ENCODE assay signal across 7 mouse cellular contexts in the genomic region with DNA sequence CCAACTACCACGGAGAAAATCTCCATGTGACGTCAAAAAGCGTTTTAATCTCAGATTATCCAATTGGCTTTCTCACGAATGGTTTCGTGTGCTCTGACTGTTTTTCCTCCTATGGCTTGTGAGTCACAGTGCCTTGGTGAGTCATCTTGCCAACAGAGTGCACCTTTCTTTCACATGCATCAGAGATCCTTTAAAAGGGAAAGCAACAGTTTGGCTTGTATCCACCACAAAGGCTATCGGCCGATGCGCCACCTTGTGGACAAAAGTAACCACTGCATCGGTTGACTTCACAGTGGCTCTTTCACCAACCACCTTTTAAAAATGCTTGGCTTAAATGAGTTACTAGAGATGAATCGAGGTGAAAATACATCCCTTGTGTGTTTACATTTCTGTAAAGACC.
DNase-seq lines count a peak whose midpoint lies in the region; ATAC-seq and TF ChIP-seq lines count a peak whose summit lies in the region.

No protein-coding gene starts in this region.

- H3K27me3 ChIP-seq in G1E (ENCODE audit: insufficient read depth, low read length): 0 out of 2 replicates have a peak, but pooled peaks cover 3% of the 10 kb centered on the region
- H3K27me3 ChIP-seq in heart, embryonic 13.5 days (replicated peaks): no peaks in the 10 kb centered on the region

- no peak overlapping the region for H3K27ac ChIP-seq in heart, embryonic 13.5 days (replicated peaks)
- peak overlapping the region; percentile 20; the same call in 1 of the 2 replicates for H3K27ac ChIP-seq in layer of hippocampus, adult 2 months

- H3K36me3 ChIP-seq in G1E (replicated peaks): no peaks in the 10 kb centered on the region
- no peaks in the 10 kb centered on the region for H3K36me3 ChIP-seq in heart, embryonic 13.5 days

- WGBS in heart, embryonic 13.5 days: 25% methylated on average over 10 of the region's 10 CpGs

- peak; percentile 4 for DNase-seq in G1E (ENCODE audit: low spot score)
- peak; percentile 76 for DNase-seq in adrenal gland, postnatal 25 days
- DNase-seq in embryo, embryonic 9.5 days (ENCODE audit: extremely low spot score): peak; percentile 68
- peak; percentile 63 to 72 for DNase-seq in layer of hippocampus, adult 2 months (ENCODE audit: low spot score in 2 of 2)
- DNase-seq in lung, postnatal 25 days (ENCODE audit: low spot score): peak; percentile 47
- DNase-seq in right cerebral cortex, postnatal 10 days (ENCODE audit: low spot score in 2 of 2): peak; percentile 74 to 81

- TF ChIP-seq CTCF in G1E (IDR thresholded peaks at IDR 0.05; ENCODE audit: low read depth, low read length): peak; percentile 76
- peak; percentile 96 for TF ChIP-seq CTCF in layer of hippocampus, adult 2 months (conservative IDR thresholded peaks at IDR 0.05)

- no peak overlapping the region for H3K9ac ChIP-seq in heart, embryonic 13.5 days

- H3K4me2 ChIP-seq in heart, embryonic 13.5 days: peak overlapping the region; percentile 43

- H3K9me3 ChIP-seq in G1E (replicated peaks): no peaks in the 10 kb centered on the region
- no peaks in the 10 kb centered on the region for H3K9me3 ChIP-seq in heart, embryonic 13.5 days

- H3K4me1 ChIP-seq in G1E (ENCODE audit: insufficient read depth, low read depth, low read length): no peaks in the 10 kb centered on the region
- peaks cover 53% of the 10 kb centered on the region for H3K4me1 ChIP-seq in heart, embryonic 13.5 days

- no peak for ATAC-seq in G1E (ENCODE audit: extremely low read depth, insufficient number of reproducible peaks, low FRiP score, poor library complexity, severe bottlenecking)
- ATAC-seq in heart, embryonic 13.5 days (ENCODE audit: extremely low read depth, insufficient number of reproducible peaks, low FRiP score, low TSS enrichment): no peak

- H3K4me3 ChIP-seq in G1E (ENCODE audit: low read depth, low read length): no peak overlapping the region
- H3K4me3 ChIP-seq in heart, embryonic 13.5 days: no peak overlapping the region
- H3K4me3 ChIP-seq in layer of hippocampus, adult 2 months: peak overlapping the region; percentile 43

Comparison
In these comparisons a context has a peak if more than half of its experiments do, and no peak if none do; other contexts are left out.
1. DNase-seq: peak in every context shown above with its lines; median percentile 78 in right cerebral cortex, postnatal 10 days; 76 in adrenal gland, postnatal 25 days; 68 in embryo, embryonic 9.5 days; 68 in layer of hippocampus, adult 2 months; 47 in lung, postnatal 25 days; 4 in G1E.